Mouse (Mus musculus) heart, embryonic 11.5 days (tissue): ENCODE measurements around the gene P3h1. TPM values are rescaled to one million over a fixed set of nuclear protein-coding genes. Genes with fewer than 3 reads are reported as not detected.

ENCODE experiments used
- ATAC-seq: fragments of 200-750 bp; cut with Nextera tagmentation; replicated peaks from 2 replicates; pipeline ENCODE4 v1.8.0; 2017; ENCODE audit warnings: moderate library complexity; ENCODE audit not compliant: insufficient number of reproducible peaks, low FRiP score, low TSS enrichment
- H3K27ac ChIP-seq: fragments of 300-500 bp; sonication (generic); 2 replicates; pipeline ENCODE4 v1.5.1; 2014; ENCODE audit warnings: mild to moderate bottlenecking, low read depth, low read length
- H3K27me3 ChIP-seq: fragments of 300-500 bp; sonication (generic); 2 replicates; pipeline ENCODE4 v1.6.1; 2014; ENCODE audit warnings: mild to moderate bottlenecking, low read length, mixed read lengths; ENCODE audit not compliant: control insufficient read depth, insufficient read depth
- H3K36me3 ChIP-seq: fragments of 300-500 bp; sonication (generic); 2 replicates; pipeline ENCODE4 v1.6.1; 2014; ENCODE audit warnings: mild to moderate bottlenecking, low read length, moderate library complexity, mixed read lengths; ENCODE audit not compliant: control insufficient read depth, insufficient read depth
- H3K4me1 ChIP-seq: fragments of 300-500 bp; sonication (generic); 2 replicates; pipeline ENCODE4 v1.6.1; 2014; ENCODE audit warnings: low read length; ENCODE audit not compliant: control insufficient read depth, insufficient read depth
- H3K4me2 ChIP-seq: fragments of 300-500 bp; sonication (generic); 2 replicates; pipeline ENCODE4 v1.6.1; 2014; ENCODE audit warnings: mild to moderate bottlenecking, moderate library complexity
- H3K4me3 ChIP-seq: fragments of 300-500 bp; sonication (generic); 2 replicates; pipeline ENCODE4 v1.5.1; 2014; ENCODE audit warnings: low read depth, low read length
- H3K9ac ChIP-seq: fragments of 300-500 bp; sonication (generic); 2 replicates; pipeline ENCODE4 v1.6.1; 2014; ENCODE audit warnings: mild to moderate bottlenecking, low read depth, low read length, moderate library complexity
- H3K9me3 ChIP-seq: fragments of 300-500 bp; sonication (generic); replicated peaks from 2 replicates; pipeline ENCODE4 v1.6.1; 2016; ENCODE audit warnings: low read length; ENCODE audit not compliant: control insufficient read depth
- WGBS: fragments of 180-500 bp; shearing (Covaris S2); extraction: QIAGEN DNeasy Blood & Tissue Kit; methylation state at CpG from one replicate; pipeline ENCODE4 v1.1.7; 2014; ENCODE audit not compliant: insufficient replicate concordance; 5-methylcytosine and 5-hydroxymethylcytosine counted together
- polyA plus RNA-seq: library from polyadenylated mRNA; unstranded; fragments of >200 nt; fragmentation: Nextera tagmentation; extraction: Ambion mirVana; gene quantifications from 2 replicates; pipeline ENCODE4 v1.2.1, GENCODE M21; 2014

Gene P3h1
- polyA plus RNA-seq, 1 experiment from 2014 or later, result 32.1 TPM

DNA sequence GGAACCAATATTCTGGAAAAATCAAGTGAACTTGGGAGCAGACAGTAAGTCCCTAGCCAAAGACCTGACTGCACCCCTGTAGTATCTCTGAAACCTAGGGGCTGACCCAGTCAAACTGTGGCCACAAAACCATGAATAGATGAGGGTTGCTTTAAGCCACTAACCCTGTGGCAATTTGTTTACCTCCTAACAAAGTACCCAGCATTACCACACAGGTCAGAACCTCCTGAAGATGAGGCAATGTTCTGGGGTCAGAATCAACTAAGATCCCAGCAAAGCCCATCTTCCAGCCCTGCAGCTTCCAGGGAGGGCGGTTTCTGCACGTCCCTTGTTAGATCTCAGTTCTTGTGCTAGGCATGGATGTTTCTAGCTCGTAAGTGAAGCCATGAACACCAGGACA lies 8.2 kb upstream of the P3h1 start:
- peaks cover 31% of the 10 kb centered on the region for H3K36me3 ChIP-seq
- no peak overlapping the region for H3K4me3 ChIP-seq
- no peak overlapping the region for H3K4me2 ChIP-seq
- no peaks in the 10 kb centered on the region for H3K27me3 ChIP-seq
- H3K4me1 ChIP-seq, result no peaks in the 10 kb centered on the region
- H3K27ac ChIP-seq, result no peak overlapping the region
- no peaks in the 10 kb centered on the region for H3K9me3 ChIP-seq
- ATAC-seq, result no peak
- WGBS, result 81% methylated on average over 3 of the region's 3 CpGs
- H3K9ac ChIP-seq, result no peak overlapping the region

DNA sequence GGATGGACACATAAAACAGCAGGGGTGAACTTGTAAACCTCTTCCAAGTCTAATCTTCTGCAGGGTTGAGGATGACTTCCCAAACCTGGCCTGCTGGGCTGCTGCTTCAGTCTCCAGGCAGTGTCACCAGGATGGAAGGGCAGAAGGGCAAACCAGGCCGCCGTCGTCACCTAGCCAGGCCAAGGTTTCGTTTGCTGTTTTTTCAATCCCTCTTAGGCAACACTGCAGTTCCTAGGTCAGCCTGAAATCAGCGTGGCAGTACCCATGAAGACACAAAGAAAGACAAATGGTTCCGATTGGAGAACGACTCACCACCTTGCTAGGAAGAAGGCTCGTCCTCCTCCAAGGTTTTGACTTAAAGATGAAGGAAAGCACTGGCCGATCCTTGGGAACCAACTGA lies 7.0 kb upstream of the P3h1 start:
- peaks cover 31% of the 10 kb centered on the region for H3K36me3 ChIP-seq
- WGBS, result 83% methylated on average over 9 of the region's 9 CpGs

DNA sequence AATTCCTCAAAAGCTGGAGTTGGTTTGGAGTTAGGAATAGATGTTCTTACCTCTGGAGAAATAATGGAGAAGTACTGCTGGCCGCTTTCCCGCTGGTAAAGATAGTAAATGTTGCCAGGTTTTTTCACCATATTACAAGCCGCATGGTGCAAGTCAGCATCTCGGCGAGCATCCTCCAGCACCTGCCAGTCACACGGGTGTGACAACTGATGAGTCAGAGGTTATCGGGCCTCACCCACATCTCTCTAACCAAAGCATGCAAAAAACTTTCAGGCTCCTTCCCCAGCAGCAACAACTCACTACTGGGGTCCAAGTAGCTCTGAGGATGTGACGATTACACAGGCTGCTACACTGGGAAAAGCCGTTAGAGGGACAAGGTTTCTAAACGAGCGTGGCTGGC lies 6.0 kb upstream of the P3h1 start:
- Histone ChIP-seq H3K4me1 (peaks cover 5% of the 10 kb centered on the region), H3K4me2 (no peak overlapping the region), H3K9me3 (no peaks in the 10 kb centered on the region), H3K4me3 (no peak overlapping the region), H3K9ac (no peak overlapping the region), H3K27ac (no peak overlapping the region), H3K36me3 (peaks cover 31% of the 10 kb centered on the region), H3K27me3 (no peaks in the 10 kb centered on the region)
- no peak for ATAC-seq
- WGBS, result 91% methylated on average over 11 of the region's 11 CpGs

More for the DNA sequence above, 7.0 kb upstream of the P3h1 start:
- H3K9ac ChIP-seq, result no peak overlapping the region
- no peak overlapping the region for H3K4me3 ChIP-seq
- no peak overlapping the region for H3K27ac ChIP-seq
- no peaks in the 10 kb centered on the region for H3K9me3 ChIP-seq
- H3K4me1 ChIP-seq, result no peaks in the 10 kb centered on the region
- H3K4me2 ChIP-seq, result no peak overlapping the region
- no peaks in the 10 kb centered on the region for H3K27me3 ChIP-seq
- no peak for ATAC-seq

DNA sequence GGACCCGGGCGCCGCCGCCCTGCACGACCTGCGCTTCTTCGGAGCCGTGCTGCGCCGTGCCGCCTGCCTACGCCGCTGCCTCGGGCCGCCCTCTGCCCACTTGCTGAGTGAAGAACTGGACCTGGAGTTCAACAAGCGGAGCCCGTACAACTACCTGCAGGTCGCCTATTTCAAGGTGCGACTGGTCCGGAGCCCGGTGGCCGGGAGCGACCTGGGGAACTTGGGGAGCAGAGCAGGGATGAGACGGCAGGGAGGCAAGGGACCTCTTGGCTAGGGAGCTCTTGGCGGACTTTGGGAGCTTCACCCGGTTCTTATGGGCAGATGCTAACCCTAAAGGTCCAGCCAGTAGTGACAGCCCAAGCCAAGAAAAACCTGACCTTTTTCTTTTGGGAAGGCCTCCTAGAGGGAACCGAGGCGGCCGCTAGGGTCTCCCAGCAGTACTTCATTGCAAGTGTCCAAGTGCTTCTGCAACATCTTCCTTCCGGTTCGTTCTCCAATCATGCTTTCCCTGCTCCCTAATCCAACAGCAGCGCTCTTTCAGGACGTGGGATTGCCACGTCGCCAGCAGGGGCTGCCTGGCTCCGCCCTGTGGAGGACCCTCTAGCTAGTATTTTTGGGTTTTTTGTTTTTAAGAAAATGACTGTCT lies 664 bp downstream of the P3h1 start:
- peak overlapping the region; percentile 83 for H3K4me3 ChIP-seq
- H3K27ac ChIP-seq, result 0 out of 2 replicates have a peak overlapping the region, but pooled peaks have one; percentile 4
- peak overlapping the region; percentile 70 for H3K4me2 ChIP-seq
- peaks cover 8% of the 10 kb centered on the region for H3K4me1 ChIP-seq
- under 1% methylated on average over 34 of the region's 36 CpGs for whole genome bisulfite sequencing
- no peaks in the 10 kb centered on the region for H3K27me3 ChIP-seq
- ATAC-seq, result peak; percentile 47
- peak overlapping the region; percentile 83 for H3K9ac ChIP-seq
- peaks cover 3% of the 10 kb centered on the region; the same call in 1 of the 2 replicates for H3K36me3 ChIP-seq
- H3K9me3 ChIP-seq, result no peaks in the 10 kb centered on the region

DNA sequence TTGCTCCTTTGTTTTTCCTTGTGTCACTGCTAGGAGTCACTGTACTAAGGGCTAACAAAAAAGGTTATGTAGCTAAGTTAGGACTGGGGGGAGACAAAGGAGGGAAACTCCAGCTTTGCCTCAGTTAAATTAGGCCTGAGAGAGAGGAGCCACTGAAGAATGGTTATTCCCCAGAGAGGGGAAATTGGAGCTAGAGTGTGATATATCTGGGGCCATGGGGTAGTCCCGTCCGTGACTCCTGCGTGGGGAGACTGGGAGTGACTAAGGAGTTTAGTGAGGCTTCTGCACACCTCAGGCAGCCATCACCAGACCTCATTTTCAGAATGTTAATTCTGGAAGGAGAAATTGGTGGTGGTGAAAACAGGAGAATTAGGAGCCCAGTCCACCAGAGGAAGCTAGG lies 1.6 kb downstream of the P3h1 start:
- H3K36me3 ChIP-seq, result peaks cover 3% of the 10 kb centered on the region; the same call in 1 of the 2 replicates
- H3K4me2 ChIP-seq, result peak overlapping the region; percentile 70
- H3K9ac ChIP-seq, result no peak overlapping the region; the same call in 1 of the 2 replicates
- H3K27me3 ChIP-seq, result no peaks in the 10 kb centered on the region
- peak overlapping the region; percentile 83 for H3K4me3 ChIP-seq
- peaks cover 8% of the 10 kb centered on the region for H3K4me1 ChIP-seq
- no peak for ATAC-seq
- 67% methylated on average over 3 of the region's 3 CpGs for WGBS
- no peaks in the 10 kb centered on the region for H3K9me3 ChIP-seq
- H3K27ac ChIP-seq, result no peak overlapping the region

DNA sequence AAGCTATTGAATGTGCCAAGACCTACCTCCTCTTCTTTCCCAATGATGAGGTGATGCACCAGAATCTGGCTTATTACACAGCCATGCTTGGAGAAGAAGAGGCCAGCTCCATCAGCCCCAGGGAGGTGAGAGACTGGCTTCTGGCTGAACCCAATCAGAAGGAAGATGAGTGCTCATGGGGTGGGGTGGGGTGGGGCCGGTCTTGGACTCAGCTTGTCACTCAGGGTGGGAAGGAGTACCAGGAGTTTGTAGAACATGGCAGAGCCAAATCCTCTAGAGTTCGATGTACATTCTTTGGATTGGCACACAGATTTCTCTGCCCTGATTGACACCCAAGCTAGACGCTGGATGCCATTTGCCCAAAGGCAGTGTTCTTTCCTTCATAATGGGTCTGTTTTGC lies 5.9 kb downstream of the P3h1 start:
- Histone ChIP-seq H3K4me3 (no peak overlapping the region), H3K36me3 (peaks cover 8% of the 10 kb centered on the region), H3K9me3 (no peaks in the 10 kb centered on the region), H3K27ac (no peak overlapping the region), H3K4me2 (no peak overlapping the region), H3K9ac (no peak overlapping the region), H3K4me1 (peaks cover 5% of the 10 kb centered on the region; the same call in 1 of the 2 replicates), H3K27me3 (no peaks in the 10 kb centered on the region)
- ATAC-seq, result no peak
- 69% methylated on average over 3 of the region's 3 CpGs for WGBS

DNA sequence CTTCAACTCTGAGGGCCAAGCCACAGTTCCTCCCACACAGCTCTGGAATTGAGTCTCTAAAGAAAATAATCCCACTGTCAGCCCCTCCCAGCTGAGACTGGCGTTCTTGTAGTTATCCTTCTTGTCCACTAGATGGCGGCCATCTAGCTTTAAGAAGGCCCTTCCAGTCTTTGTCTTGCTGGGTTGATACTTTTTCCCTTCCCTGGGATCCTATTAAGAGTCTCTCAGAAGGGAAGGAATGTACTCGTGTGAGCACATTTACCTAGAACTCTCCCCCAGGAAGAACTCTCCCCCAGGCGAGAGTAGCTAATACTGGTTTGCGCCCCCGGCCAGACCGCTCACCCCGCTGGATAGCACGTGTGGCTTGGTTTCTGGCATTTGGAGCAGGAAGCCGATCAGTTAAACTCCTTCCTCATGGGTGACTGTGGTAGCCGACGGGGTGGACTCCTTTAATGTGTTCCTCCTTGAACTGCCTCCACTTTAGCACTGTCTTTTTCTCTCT lies 6.5 kb downstream of the P3h1 start:
- H3K36me3 ChIP-seq, result peaks cover 8% of the 10 kb centered on the region
- WGBS, result 47% methylated on average over 12 of the region's 12 CpGs

DNA sequence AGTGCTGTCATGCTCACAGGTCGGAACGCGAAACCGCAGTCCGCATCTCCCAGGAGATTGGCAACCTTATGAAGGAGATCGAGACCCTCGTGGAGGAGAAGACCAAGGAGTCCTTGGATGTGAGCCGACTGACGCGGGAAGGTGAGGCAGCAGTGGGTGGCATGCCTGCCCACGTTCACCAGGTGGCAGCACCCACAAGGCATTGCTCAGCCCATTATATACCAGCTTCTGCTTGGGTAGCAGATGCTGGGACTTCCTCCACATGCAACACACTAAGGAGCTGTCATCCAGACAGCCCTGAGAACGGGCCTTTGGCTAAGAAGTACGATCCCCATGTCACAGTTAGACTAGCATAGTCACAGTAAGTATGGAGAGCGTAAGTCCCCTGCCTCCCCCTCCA lies 8.9 kb downstream of the P3h1 start:
- no peak overlapping the region for H3K9ac ChIP-seq
- H3K4me1 ChIP-seq, result peaks cover 5% of the 10 kb centered on the region; the same call in 1 of the 2 replicates
- no peak overlapping the region for H3K27ac ChIP-seq
- no peak for ATAC-seq
- no peak overlapping the region for H3K4me3 ChIP-seq
- no peaks in the 10 kb centered on the region for H3K9me3 ChIP-seq
- peaks cover 5% of the 10 kb centered on the region for H3K36me3 ChIP-seq
- WGBS, result 79% methylated on average over 14 of the region's 14 CpGs
- H3K4me2 ChIP-seq, result no peak overlapping the region
- H3K27me3 ChIP-seq, result no peaks in the 10 kb centered on the region

More for the DNA sequence above, 6.5 kb downstream of the P3h1 start:
- Histone ChIP-seq H3K9ac (no peak overlapping the region), H3K4me2 (no peak overlapping the region; the same call in 1 of the 2 replicates), H3K27me3 (no peaks in the 10 kb centered on the region), H3K4me3 (no peak overlapping the region), H3K9me3 (no peaks in the 10 kb centered on the region), H3K27ac (no peak overlapping the region), H3K4me1 (peaks cover 5% of the 10 kb centered on the region; the same call in 1 of the 2 replicates)
- ATAC-seq, result no peak; the same call in 1 of the 2 replicates

DNA sequence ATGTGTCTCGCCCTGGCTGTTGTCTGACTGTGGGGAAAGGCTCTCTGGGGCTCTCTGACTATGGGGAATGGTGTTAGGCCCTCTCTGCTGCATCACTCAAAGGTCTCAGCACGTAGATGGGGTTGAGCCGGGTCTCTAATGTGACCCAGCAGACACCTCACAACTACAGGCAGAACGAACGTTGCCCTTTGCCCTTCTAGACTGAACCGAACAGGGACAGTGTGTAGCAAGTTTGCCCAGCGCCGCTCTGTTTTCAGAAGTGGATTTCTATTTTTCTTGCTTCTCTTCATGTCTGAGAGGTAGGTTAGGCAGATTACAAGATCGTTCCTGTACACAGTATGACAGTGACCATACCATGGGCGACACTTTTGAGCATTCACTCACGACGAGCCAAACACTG lies 9.9 kb downstream of the P3h1 start:
- 89% methylated on average over 12 of the region's 12 CpGs for WGBS
- Histone ChIP-seq H3K4me1 (peaks cover 5% of the 10 kb centered on the region; the same call in 1 of the 2 replicates), H3K9me3 (no peaks in the 10 kb centered on the region), H3K9ac (no peak overlapping the region), H3K27ac (no peak overlapping the region), H3K36me3 (peaks cover 5% of the 10 kb centered on the region; the same call in 1 of the 2 replicates), H3K27me3 (no peaks in the 10 kb centered on the region), H3K4me3 (no peak overlapping the region), H3K4me2 (no peak overlapping the region)
- ATAC-seq, result no peak
